Mouse (Mus musculus) testis, adult 2 months (tissue): Measurements from ENCODE around the gene Tent4b. TPM values are rescaled to one million over a fixed set of nuclear protein-coding genes. Genes with fewer than 3 reads are reported as not detected.
A peak's percentile ranks its signal among the peaks of the same experiment; 100 is the strongest.

Experiments
- H3K27ac ChIP-seq: fragments of 200-500 bp; 2 replicates; pipeline ENCODE4 v1.5.1; 2012; ENCODE audit warnings: low read depth, low read length; ENCODE audit not compliant: control insufficient read depth, insufficient read depth
- H3K27me3 ChIP-seq: fragments of 200-500 bp; 2 replicates; pipeline ENCODE4 v1.6.1; 2012; ENCODE audit warnings: mild to moderate bottlenecking, low read length, moderate library complexity; ENCODE audit not compliant: control insufficient read depth, insufficient read depth
- H3K36me3 ChIP-seq: fragments of 200-500 bp; 2 replicates; pipeline ENCODE4 v1.6.1; 2012; ENCODE audit warnings: mild to moderate bottlenecking, low read length; ENCODE audit not compliant: control insufficient read depth, insufficient read depth
- H3K4me1 ChIP-seq: fragments of 200-500 bp; 2 replicates; pipeline ENCODE4 v1.6.1; 2012; ENCODE audit warnings: low read length; ENCODE audit not compliant: control insufficient read depth, insufficient read depth
- H3K4me3 ChIP-seq: fragments of 200-500 bp; 2 replicates; pipeline ENCODE4 v1.5.1; 2012; ENCODE audit warnings: low read depth, mild to moderate bottlenecking, low read length, moderate library complexity, mixed read lengths; ENCODE audit not compliant: control insufficient read depth
- CTCF ChIP-seq: fragments of 200-500 bp; IDR thresholded peaks from 2 replicates; pipeline ENCODE4 v1.5.1; 2012; ENCODE audit warnings: low read depth, mild to moderate bottlenecking, inconsistent platforms, low read length, moderate library complexity; ENCODE audit not compliant: control insufficient read depth, insufficient read depth, insufficient replicate concordance
- POLR2A ChIP-seq: fragments of 200-500 bp; IDR thresholded peaks from 2 replicates; pipeline ENCODE4 v1.6.1; 2012; ENCODE audit warnings: low read depth, mild to moderate bottlenecking, inconsistent platforms, low read length, moderate library complexity; ENCODE audit not compliant: control insufficient read depth
- polyA plus RNA-seq: library from polyadenylated mRNA; depleted of rRNA; stranded (reverse); fragments of >200 nt; gene quantifications from 2 replicates; pipeline ENCODE4 v1.2.3, GENCODE M21; 2012

Tent4b gene
- polyA plus RNA-seq, 1 experiment = 83.1 TPM

GRCm38 (mm10) chr8:88289901-88290300 is 90.9 kb downstream of the Tent4b start:
- H3K4me1 ChIP-seq = peaks cover 19% of the 10 kb centered on the region
- no peak for TF ChIP-seq CTCF
- H3K4me3 ChIP-seq = no peak overlapping the region

GRCm38 (mm10) chr8:88290326-88291304 is 91.6 kb downstream of the Tent4b start:
- H3K4me1 ChIP-seq = peaks cover 12% of the 10 kb centered on the region
- no peak overlapping the region for H3K27ac ChIP-seq
- no peak for TF ChIP-seq CTCF
- no peak for TF ChIP-seq POLR2A
- no peak overlapping the region for H3K4me3 ChIP-seq
- H3K36me3 ChIP-seq = no peaks in the 10 kb centered on the region
- no peaks in the 10 kb centered on the region for H3K27me3 ChIP-seq

More at GRCm38 (mm10) chr8:88289901-88290300, 90.9 kb downstream of the Tent4b start:
- Histone ChIP-seq H3K36me3 (no peaks in the 10 kb centered on the region), H3K27me3 (no peaks in the 10 kb centered on the region), H3K27ac (no peak overlapping the region)

- Histone ChIP-seq H3K4me1 (peaks cover 7% of the 10 kb centered on the region), H3K36me3 (no peaks in the 10 kb centered on the region), H3K27ac (no peak overlapping the region), H3K4me3 (no peak overlapping the region), H3K27me3 (no peaks in the 10 kb centered on the region)
- no peak for TF ChIP-seq CTCF
- no peak for TF ChIP-seq POLR2A
Observed at GRCm38 (mm10) chr8:88291305-88291690, 92.3 kb downstream of the Tent4b start.

GRCm38 (mm10) chr8:88292926-88293325 is 93.9 kb downstream of the Tent4b start:
- Histone ChIP-seq H3K27me3 (no peaks in the 10 kb centered on the region), H3K36me3 (no peaks in the 10 kb centered on the region), H3K27ac (no peak overlapping the region), H3K4me1 (peaks cover 6% of the 10 kb centered on the region), H3K4me3 (no peak overlapping the region)
- TF ChIP-seq POLR2A (no peak), CTCF (no peak)

- H3K4me3 ChIP-seq = no peak overlapping the region
- peaks cover 11% of the 10 kb centered on the region for H3K4me1 ChIP-seq
- no peaks in the 10 kb centered on the region for H3K36me3 ChIP-seq
- H3K27me3 ChIP-seq = no peaks in the 10 kb centered on the region
- TF ChIP-seq POLR2A = no peak
- no peak for TF ChIP-seq CTCF
- H3K27ac ChIP-seq = no peak overlapping the region
Observed at GRCm38 (mm10) chr8:88293590-88294356, 94.8 kb downstream of the Tent4b start.

GRCm38 (mm10) chr8:88294977-88295376 is 96.0 kb downstream of the Tent4b start:
- Histone ChIP-seq H3K4me1 (peaks cover 13% of the 10 kb centered on the region), H3K27ac (no peak overlapping the region)

GRCm38 (mm10) chr8:88297976-88298732 is 99.1 kb downstream of the Tent4b start:
- Histone ChIP-seq H3K27ac (peak overlapping the region; percentile 18), H3K4me3 (no peak overlapping the region), H3K36me3 (no peaks in the 10 kb centered on the region), H3K27me3 (no peaks in the 10 kb centered on the region), H3K4me1 (peaks cover 11% of the 10 kb centered on the region; the same call in 1 of the 2 replicates)
- TF ChIP-seq CTCF = no peak

More at GRCm38 (mm10) chr8:88294977-88295376, 96.0 kb downstream of the Tent4b start:
- Histone ChIP-seq H3K27me3 (no peaks in the 10 kb centered on the region), H3K4me3 (no peak overlapping the region), H3K36me3 (no peaks in the 10 kb centered on the region)
- no peak for TF ChIP-seq CTCF
